Mouse (Mus musculus) forebrain, embryonic 14.5 days (tissue): ENCODE measurements around the gene Zfp882. TPM values are rescaled to one million over a fixed set of nuclear protein-coding genes. Genes with fewer than 3 reads are reported as not detected.
A peak's percentile ranks its signal among the peaks of the same experiment; 100 is the strongest.
"Not testable (repeated sequence)": the region's sequence is repeated elsewhere in the genome, so short reads cannot be mapped to it uniquely, and the experiment has no call there.

Experiments used
- ATAC-seq: fragments of 200-750 bp; cut with Nextera tagmentation; 2 replicates; pipeline ENCODE4 v1.8.0; 2017; ENCODE audit warnings: mild to moderate bottlenecking, moderate library complexity
- DNase-seq: peaks from one replicate; pipeline ENCODE4 v3.0.0-alpha.2; 2015; ENCODE audit warnings: low spot score
- H3K27ac ChIP-seq: fragments of 300-500 bp; sonication (generic); 2 replicates; pipeline ENCODE4 v1.5.1; 2014; ENCODE audit warnings: low read depth, mild to moderate bottlenecking, control low read depth, low read length, moderate library complexity
- H3K27me3 ChIP-seq: fragments of 300-500 bp; sonication (generic); replicated peaks from 2 replicates; pipeline ENCODE4 v1.6.1; 2014; ENCODE audit warnings: low read length, control low read depth, mixed read lengths; ENCODE audit not compliant: control insufficient read depth, insufficient read depth
- H3K36me3 ChIP-seq: fragments of 300-500 bp; sonication (generic); 2 replicates; pipeline ENCODE4 v1.6.1; 2014; ENCODE audit warnings: low read length, control low read depth; ENCODE audit not compliant: control insufficient read depth, insufficient read depth
- H3K4me1 ChIP-seq: fragments of 300-500 bp; sonication (generic); 2 replicates; pipeline ENCODE4 v1.6.1; 2014; ENCODE audit warnings: antibody characterized with exemption, low read length, control low read depth; ENCODE audit not compliant: control insufficient read depth, insufficient read depth
- H3K4me2 ChIP-seq: fragments of 300-500 bp; sonication (generic); 2 replicates; pipeline ENCODE4 v1.6.1; 2014; ENCODE audit warnings: mild to moderate bottlenecking, control low read depth, low read length
- H3K4me3 ChIP-seq: fragments of 300-500 bp; sonication (generic); 2 replicates; pipeline ENCODE4 v1.5.1; 2014; ENCODE audit warnings: low read depth, low read length, control low read depth
- H3K9ac ChIP-seq: fragments of 300-500 bp; sonication (generic); 2 replicates; pipeline ENCODE4 v1.6.1; 2014; ENCODE audit warnings: mild to moderate bottlenecking, low read length, control low read depth, moderate library complexity
- H3K9me3 ChIP-seq: fragments of 300-500 bp; sonication (generic); replicated peaks from 2 replicates; pipeline ENCODE4 v1.6.1; 2016; ENCODE audit warnings: low read length, control low read depth, mixed read lengths; ENCODE audit not compliant: control insufficient read depth
- WGBS: fragments of 180-500 bp; shearing (Covaris S2); extraction: QIAGEN DNeasy Blood & Tissue Kit; methylation state at CpG from one replicate; pipeline ENCODE4 v1.1.7; 2014; 5-methylcytosine and 5-hydroxymethylcytosine counted together
- polyA plus RNA-seq: library from polyadenylated mRNA; unstranded; fragments of >200 nt; fragmentation: Nextera tagmentation; extraction: Ambion mirVana; gene quantifications from 2 replicates; pipeline ENCODE4 v1.2.1, GENCODE M21; 2014

Zfp882 gene
- polyA plus RNA-seq, 1 experiment from 2014 or later, result 15.4 TPM

DNA sequence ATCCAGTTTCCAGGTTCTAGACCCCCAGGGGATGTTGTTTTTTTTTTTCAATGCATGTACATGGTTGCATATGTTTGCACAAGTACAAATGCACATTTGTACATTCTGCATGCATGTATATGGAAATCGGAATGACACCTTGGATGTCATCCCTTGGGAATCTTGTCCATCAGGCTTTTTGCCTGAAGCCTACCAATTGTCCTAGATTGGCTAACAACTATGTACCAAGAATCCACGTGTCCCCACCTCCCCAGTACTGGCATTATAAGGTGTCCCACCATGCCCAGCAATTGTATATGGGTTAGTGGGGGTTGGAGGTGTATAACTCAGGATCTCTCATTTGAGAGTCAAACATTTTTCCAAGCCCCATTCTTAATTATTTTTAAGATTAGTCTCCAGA, 3.9 kb downstream of the Zfp882 start:
- DNase-seq, result no peak
- no peak for ATAC-seq
- H3K4me2 ChIP-seq, result no peak overlapping the region
- WGBS, result 86% methylated on average over 2 of the region's 2 CpGs
- no peaks in the 10 kb centered on the region for H3K4me1 ChIP-seq
- peaks cover 26% of the 10 kb centered on the region for H3K36me3 ChIP-seq
- no peak overlapping the region for H3K4me3 ChIP-seq
- H3K9ac ChIP-seq, result no peak overlapping the region
- no peak overlapping the region for H3K27ac ChIP-seq
- no peaks in the 10 kb centered on the region for H3K9me3 ChIP-seq
- no peaks in the 10 kb centered on the region for H3K27me3 ChIP-seq

GRCm38 (mm10) chr8:71922567-71923401, 14.4 kb downstream of the Zfp882 start:
- H3K9me3 ChIP-seq, result no peaks in the 10 kb centered on the region
- H3K9ac ChIP-seq, result peak overlapping the region; percentile 90
- H3K36me3 ChIP-seq, result no peaks in the 10 kb centered on the region; the same call in 1 of the 2 replicates
- H3K4me3 ChIP-seq, result peak overlapping the region; percentile 79
- WGBS, result under 1% methylated on average over 57 of the region's 57 CpGs
- H3K27ac ChIP-seq, result peak overlapping the region; percentile 95
- H3K4me2 ChIP-seq, result peak overlapping the region; percentile 76
- peak; percentile 97 for DNase-seq
- ATAC-seq, result peak; percentile 99
- H3K4me1 ChIP-seq, result peaks cover 11% of the 10 kb centered on the region
- H3K27me3 ChIP-seq, result no peaks in the 10 kb centered on the region

- H3K27me3 ChIP-seq, result no peaks in the 10 kb centered on the region
- WGBS, result 97% methylated on average over 5 of the region's 5 CpGs
- DNase-seq, result no peak
Measured at GRCm38 (mm10) chr8:71925791-71926190, 17.4 kb downstream of the Zfp882 start.

DNA sequence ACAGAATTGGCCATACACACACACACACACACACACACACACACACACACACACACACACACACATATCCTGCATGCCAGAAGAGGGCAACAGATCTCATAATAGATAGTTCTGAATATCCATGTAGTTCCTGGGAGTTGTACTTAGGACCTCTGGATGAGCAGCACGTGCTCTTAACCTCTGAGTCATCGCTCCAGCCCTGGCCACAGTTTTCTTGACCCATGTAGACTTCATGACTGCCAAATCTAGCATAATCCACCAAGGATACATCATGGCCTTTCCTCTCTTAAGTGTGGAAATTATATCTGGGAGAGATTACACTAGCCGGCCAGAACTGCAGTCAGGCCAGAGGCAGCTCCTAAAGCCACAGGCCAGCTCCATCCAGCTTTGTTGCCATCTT, 18.1 kb downstream of the Zfp882 start:
- H3K4me2 ChIP-seq, result no peak overlapping the region
- peaks cover 25% of the 10 kb centered on the region for H3K36me3 ChIP-seq
- H3K4me1 ChIP-seq, result peaks cover 11% of the 10 kb centered on the region
- H3K27me3 ChIP-seq, result no peaks in the 10 kb centered on the region
- H3K9ac ChIP-seq, result no peak overlapping the region
- WGBS, result 100% methylated on average over 3 of the region's 3 CpGs
- H3K4me3 ChIP-seq, result no peak overlapping the region
- H3K27ac ChIP-seq, result no peak overlapping the region
- DNase-seq (no peak), ATAC-seq (no peak)
- no peaks in the 10 kb centered on the region for H3K9me3 ChIP-seq

More at GRCm38 (mm10) chr8:71925791-71926190, 17.4 kb downstream of the Zfp882 start:
- Histone ChIP-seq H3K4me3 (no peak overlapping the region), H3K27ac (no peak overlapping the region), H3K9ac (no peak overlapping the region), H3K4me2 (no peak overlapping the region), H3K9me3 (no peaks in the 10 kb centered on the region), H3K4me1 (peaks cover 11% of the 10 kb centered on the region), H3K36me3 (peaks cover 19% of the 10 kb centered on the region)
- ATAC-seq, result no peak

DNA sequence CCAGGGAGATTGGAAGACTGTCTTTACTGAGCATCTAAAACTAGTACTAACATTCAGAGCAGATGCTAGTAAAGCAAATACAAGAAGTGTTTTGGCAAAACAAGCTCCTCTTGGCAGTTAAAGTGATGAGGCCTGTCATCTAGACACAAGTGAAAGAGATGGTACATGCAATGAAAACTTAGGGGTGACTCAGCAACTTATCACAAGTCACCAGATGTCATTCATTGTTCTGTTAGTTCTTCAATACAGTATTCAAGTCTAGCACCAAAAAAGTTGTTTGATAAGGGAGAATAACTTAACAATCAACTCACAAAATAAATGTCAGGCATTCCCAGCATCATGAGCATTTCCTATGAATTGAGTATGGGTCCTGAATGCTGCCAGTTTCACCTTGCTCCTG, 19.4 kb downstream of the Zfp882 start:
- H3K9ac ChIP-seq, result no peak overlapping the region
- peaks cover 30% of the 10 kb centered on the region for H3K36me3 ChIP-seq
- ATAC-seq, result no peak
- no peak for DNase-seq
- H3K9me3 ChIP-seq, result no peaks in the 10 kb centered on the region
- H3K4me2 ChIP-seq, result no peak overlapping the region
- H3K27ac ChIP-seq, result no peak overlapping the region
- no peaks in the 10 kb centered on the region for H3K27me3 ChIP-seq
- H3K4me1 ChIP-seq, result peaks cover 11% of the 10 kb centered on the region
- H3K4me3 ChIP-seq, result no peak overlapping the region

DNA sequence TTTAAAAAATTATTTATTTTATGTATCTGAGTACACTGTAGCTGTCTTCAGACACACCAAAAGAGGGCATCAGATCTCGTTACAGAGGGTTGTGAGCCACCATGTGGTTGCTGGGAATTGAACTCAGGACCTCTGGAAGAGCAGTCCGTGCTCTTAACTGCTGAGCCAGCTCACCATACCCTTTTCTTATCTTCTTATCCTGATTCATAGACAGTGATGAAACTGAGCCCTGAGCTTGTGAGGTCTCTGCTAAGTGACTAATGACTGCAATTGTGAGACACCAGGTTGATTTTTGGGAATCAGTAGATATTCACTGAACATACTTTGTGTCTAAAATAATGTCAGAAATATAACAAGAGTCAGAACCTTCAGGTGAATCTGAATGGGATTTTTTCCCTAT, 29.6 kb downstream of the Zfp882 start:
- H3K4me2 ChIP-seq, H3K27me3 ChIP-seq, H3K4me1 ChIP-seq, H3K4me3 ChIP-seq, H3K36me3 ChIP-seq, ATAC-seq, H3K9ac ChIP-seq, H3K27ac ChIP-seq, DNase-seq, H3K9me3 ChIP-seq: not testable (repeated sequence)
- WGBS, result 76% methylated on average over 2 of the region's 2 CpGs

GRCm38 (mm10) chr8:71940293-71941208, 32.1 kb downstream of the Zfp882 start:
- ATAC-seq (no peak), DNase-seq (no peak)
- no peak overlapping the region for H3K4me3 ChIP-seq
- H3K27me3 ChIP-seq, result no peaks in the 10 kb centered on the region
- H3K4me2 ChIP-seq, result no peak overlapping the region
- H3K9me3 ChIP-seq, result no peaks in the 10 kb centered on the region
- 82% methylated on average over 2 of the region's 2 CpGs for WGBS
- no peaks in the 10 kb centered on the region for H3K36me3 ChIP-seq
- no peak overlapping the region for H3K9ac ChIP-seq
- no peak overlapping the region for H3K27ac ChIP-seq
- H3K4me1 ChIP-seq, result no peaks in the 10 kb centered on the region

DNA sequence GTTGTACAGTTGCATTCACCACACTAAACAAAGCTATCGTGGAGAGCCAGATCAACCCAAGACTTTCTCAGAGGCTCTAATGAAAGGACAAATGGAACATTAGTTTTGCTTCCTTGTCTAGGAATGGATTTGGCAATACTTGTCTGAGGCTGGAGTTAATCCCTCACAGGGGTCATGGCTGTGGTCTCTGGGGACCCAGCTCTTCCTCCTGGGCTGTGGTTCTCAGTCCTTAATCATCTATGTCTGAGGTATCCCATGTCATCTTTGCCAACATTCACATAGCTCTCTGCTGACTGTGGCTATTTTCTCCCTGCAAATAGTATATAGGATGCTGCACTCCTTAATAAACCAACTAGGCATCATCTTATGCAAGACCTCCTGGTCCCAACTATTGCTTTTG, 33.4 kb downstream of the Zfp882 start:
- ATAC-seq, result no peak
- H3K27me3 ChIP-seq, result no peaks in the 10 kb centered on the region
- 75% methylated on average over 1 of the region's 1 CpGs for WGBS
- no peak overlapping the region for H3K4me2 ChIP-seq
- H3K9me3 ChIP-seq, result no peaks in the 10 kb centered on the region
- no peak overlapping the region for H3K4me3 ChIP-seq
- H3K27ac ChIP-seq, result no peak overlapping the region
- DNase-seq, result no peak
- no peak overlapping the region for H3K9ac ChIP-seq
- H3K36me3 ChIP-seq, result no peaks in the 10 kb centered on the region
- H3K4me1 ChIP-seq, result no peaks in the 10 kb centered on the region

GRCm38 (mm10) chr8:71948624-71949023, 40.2 kb downstream of the Zfp882 start:
- no peak for DNase-seq
- no peaks in the 10 kb centered on the region for H3K36me3 ChIP-seq
- H3K27ac ChIP-seq, result no peak overlapping the region
- H3K4me3 ChIP-seq, result no peak overlapping the region
- no peak overlapping the region for H3K4me2 ChIP-seq
- H3K9ac ChIP-seq, result no peak overlapping the region
- no peaks in the 10 kb centered on the region for H3K27me3 ChIP-seq
- no peak for ATAC-seq
- 94% methylated on average over 5 of the region's 5 CpGs for WGBS
- no peaks in the 10 kb centered on the region for H3K9me3 ChIP-seq
- H3K4me1 ChIP-seq, result peaks cover 11% of the 10 kb centered on the region
